In genomic region chr5:92992106-92992505, GRCm38 (mm10) we compare ENCODE assay signal across 21 mouse cellular contexts. TPM values are rescaled to one million over a fixed set of nuclear protein-coding genes. Genes with fewer than 3 reads are reported as not detected.
"Had no signal": no experiment of that assay in that cellular context is flagged by ENCODE, and none has a peak within 500 bp of the region (broad histone marks: within the 10 kb centered on the region; RNA-seq: fewer than 3 reads in every experiment).

No protein-coding gene starts in this region.

- H3K4me2 ChIP-seq: lung, embryonic 14.5 days; midbrain, embryonic 12.5 days; neural tube, embryonic 13.5 days; neural tube, embryonic 15.5 days had no signal

- H3K4me3 ChIP-seq: midbrain, embryonic 10.5 days; midbrain, embryonic 12.5 days; myocyte; neural tube, embryonic 13.5 days; neural tube, embryonic 15.5 days had no signal

- H3K36me3 ChIP-seq: midbrain, embryonic 10.5 days; midbrain, embryonic 12.5 days; neural tube, embryonic 13.5 days; neural tube, embryonic 15.5 days had no signal

- H3K9me3 ChIP-seq: midbrain, embryonic 10.5 days; midbrain, embryonic 12.5 days; neural tube, embryonic 13.5 days; neural tube, embryonic 15.5 days had no signal

- H3K27ac ChIP-seq: midbrain, embryonic 10.5 days; midbrain, embryonic 12.5 days; neural tube, embryonic 13.5 days; neural tube, embryonic 15.5 days had no signal

- H3K9ac ChIP-seq: lung, embryonic 14.5 days; midbrain, embryonic 12.5 days; neural tube, embryonic 13.5 days; neural tube, embryonic 15.5 days had no signal

- H3K27me3 ChIP-seq: neural tube, embryonic 13.5 days; neural tube, embryonic 15.5 days had no signal

- ATAC-seq: midbrain, embryonic 16.5 days had no signal

- DNase-seq: lung, adult 18-20 months; lung, embryonic 14.5 days; lung, postnatal 10 days; lung, postnatal 4 days; midbrain, embryonic 14.5 days; retina, postnatal 1 day; right cerebral cortex, adult 18-20 months; right cerebral cortex, postnatal 25 days; right cerebral cortex, postnatal 4 days; spleen, adult 18-20 months; thymus, adult 18-20 months; thymus, postnatal 14 days; thymus, postnatal 36 days had no signal

RNA-seq across cellular contexts. Expression of gene Sowahb, which starts 52.7 kb away (rescaled TPM):
- total RNA-seq: megakaryocyte, adult 5-6 weeks; megakaryocyte-erythroid progenitor cell, adult 5-6 weeks had no signal
- polyA plus RNA-seq: midbrain, embryonic 14.5 days; midbrain, embryonic 16.5 days; myocyte; neural tube, embryonic 13.5 days; neural tube, embryonic 15.5 days had no signal
